Mouse (Mus musculus) myocyte (in vitro differentiated cells): ENCODE results near the gene Sncg.

ENCODE experiments used
- CEBPB ChIP-seq: IDR thresholded peaks from 2 replicates; pipeline ENCODE4 v1.6.1; 2011; ENCODE audit warnings: mild to moderate bottlenecking, moderate library complexity; ENCODE audit not compliant: poor library complexity, insufficient read depth, severe bottlenecking
- E2F4 ChIP-seq: IDR thresholded peaks from one replicate; pipeline ENCODE4 v1.6.1; 2011; ENCODE audit warnings: mild to moderate bottlenecking, control low read depth, moderate library complexity; ENCODE audit not compliant: insufficient read depth
- POLR2A ChIP-seq: IDR thresholded peaks from one replicate; pipeline ENCODE4 v1.6.1; 2011; ENCODE audit warnings: low read depth, mild to moderate bottlenecking, control low read depth, moderate library complexity; ENCODE audit not compliant: insufficient read length
- TCF12 ChIP-seq: IDR thresholded peaks from one replicate; pipeline ENCODE4 v1.6.1; 2011; ENCODE audit warnings: mild to moderate bottlenecking, control low read depth; ENCODE audit not compliant: poor library complexity, insufficient read depth, severe bottlenecking
- USF1 ChIP-seq: IDR thresholded peaks from one replicate; pipeline ENCODE4 v1.6.1; 2011; ENCODE audit warnings: low read depth, mild to moderate bottlenecking, control low read depth, moderate library complexity

- TF ChIP-seq POLR2A (no peak), CEBPB (no peak), E2F4 (no peak), TCF12 (no peak), USF1 (no peak)
Observed at GRCm38 (mm10) chr14:34371763-34372162, 2.8 kb downstream of the Sncg start.
